Mouse (Mus musculus): Measurements from ENCODE around the gene Ttll6. TPM values are rescaled to one million over a fixed set of nuclear protein-coding genes. Genes with fewer than 3 reads are reported as not detected.

The Ttll6 gene
- not detected in 2 replicates for total RNA-seq (2023)

DNA sequence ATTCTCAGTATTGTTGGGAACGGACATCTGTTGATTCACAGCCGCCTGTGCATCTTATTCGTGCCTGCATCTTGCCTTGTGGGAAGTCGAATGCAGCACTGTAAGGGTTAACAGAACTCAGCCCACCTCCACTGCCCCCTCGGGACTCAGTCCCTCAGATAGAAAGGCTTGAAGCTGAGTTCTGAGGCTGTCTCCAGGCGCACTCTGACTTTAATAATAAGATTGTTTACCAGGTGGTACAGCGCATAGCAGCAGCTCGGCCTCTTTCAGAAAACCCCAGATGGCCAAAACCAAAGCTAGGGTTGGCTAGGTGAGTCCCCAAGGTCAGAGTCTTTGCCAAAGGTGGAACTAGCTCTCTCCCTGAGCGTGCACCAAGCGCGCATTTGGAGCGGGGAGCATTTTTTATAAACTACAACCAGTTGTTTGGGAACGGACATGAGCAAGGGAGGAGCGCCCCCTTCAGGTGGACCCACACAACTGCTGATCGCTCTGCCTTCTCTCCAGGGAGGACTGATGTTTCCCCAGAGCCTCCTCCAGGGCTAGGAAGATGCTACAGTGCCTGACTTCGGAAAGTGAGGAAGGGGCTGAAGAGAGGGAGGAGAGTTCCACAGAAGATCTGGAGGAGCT lies at the start of gene Ttll6:
Gene Ttll6, plus strand, starts transcription at position 548 of the 627 bp plus-strand sequence.

DNA sequence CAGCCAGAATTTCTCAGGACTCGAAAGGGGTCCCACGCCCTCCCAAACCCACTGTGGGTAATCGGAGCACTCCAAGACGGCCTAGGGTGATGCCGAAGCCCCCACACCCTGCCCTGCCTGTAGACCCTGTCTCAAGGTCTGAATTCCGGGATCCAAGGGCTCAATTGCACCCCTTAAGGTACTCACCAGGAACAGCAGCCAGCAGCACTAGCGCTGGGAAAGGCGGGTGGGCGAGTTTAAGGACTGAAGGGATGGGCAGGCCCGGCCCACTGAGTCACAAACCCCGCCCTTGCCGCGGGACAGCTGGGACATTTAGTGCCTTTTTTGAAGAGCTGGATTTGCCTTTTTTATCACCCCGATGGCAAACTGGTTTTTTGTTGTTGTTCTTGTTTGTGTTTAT lies 21.8 kb upstream of the Ttll6 start, which contains the start of gene Calcoco2:
Gene Calcoco2, minus strand, starts transcription at position 214 of the 400 bp plus-strand sequence.

DNA sequence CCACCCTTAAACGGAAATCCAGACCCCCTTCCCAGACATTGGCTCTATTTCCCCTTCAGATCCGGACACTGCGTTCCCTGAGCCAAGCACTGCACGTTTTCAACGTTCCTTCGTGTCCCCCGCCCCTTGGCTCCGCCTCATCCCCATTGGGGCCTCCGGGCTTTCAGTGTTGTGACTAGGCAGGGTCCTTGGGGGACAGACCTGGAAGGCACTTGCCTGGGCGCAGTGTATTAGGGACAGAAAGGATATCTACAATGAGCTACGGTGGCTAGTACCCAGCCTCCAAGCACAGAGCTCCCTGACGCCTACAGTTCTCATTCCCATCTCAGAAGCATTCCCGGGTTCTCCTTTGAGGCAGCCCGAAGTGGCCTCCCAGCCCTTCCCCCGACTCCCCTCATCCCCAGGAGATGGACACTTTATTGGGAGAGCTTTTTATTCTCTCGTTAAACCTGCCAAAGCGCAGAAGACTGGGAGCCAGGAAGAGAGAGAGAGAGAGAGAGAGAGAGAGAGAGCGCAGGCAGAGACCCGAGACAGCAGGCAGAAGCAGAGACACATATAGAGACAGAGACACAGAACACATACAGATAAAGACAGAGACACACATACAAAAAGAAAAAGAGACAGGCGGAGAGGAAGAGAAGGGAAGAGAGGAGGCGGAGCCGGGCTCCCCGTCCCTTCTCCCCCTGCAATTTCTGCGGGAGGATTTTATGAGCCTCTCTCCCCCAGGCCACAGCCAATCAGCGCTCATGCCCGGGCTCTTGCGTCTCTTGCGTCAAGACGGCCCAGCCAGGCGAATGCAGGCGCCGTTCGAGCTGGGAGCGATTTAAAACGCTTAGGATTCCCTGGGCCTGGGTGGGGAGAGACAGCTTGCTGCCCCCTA lies 60.2 kb downstream of the Ttll6 start, which contains the start of gene Hoxb13:
Gene Hoxb13, plus strand, starts transcription at position 796 of the 880 bp plus-strand sequence.

Other genes with a start within 250 kb of the Ttll6 start
- not detected in 2 replicates for gene B4galnt2, start 218.9 kb upstream of the Ttll6 start, total RNA-seq (2023)
- gene Igf2bp1, start 127.8 kb upstream of the Ttll6 start, total RNA-seq (2023): not detected in 2 replicates
- not detected in 2 replicates for gene Gip, start 109.2 kb upstream of the Ttll6 start, total RNA-seq (2023)
- 60.6 and 64.6 TPM in 2 replicates for gene Snf8, start 98.9 kb upstream of the Ttll6 start, total RNA-seq (2023)
- gene Ube2z, start 68.4 kb upstream of the Ttll6 start, total RNA-seq (2023): 33.2 and 47.0 TPM in 2 replicates
- 55.7 and 68.4 TPM in 2 replicates for gene Atp5g1, start 58.1 kb upstream of the Ttll6 start, total RNA-seq (2023)
- gene Calcoco2, start 21.8 kb upstream of the Ttll6 start, total RNA-seq (2023): not detected in 2 replicates
- not detected in 2 replicates for gene Hoxb13, start 60.5 kb downstream of the Ttll6 start, total RNA-seq (2023)
- not detected in 2 replicates for gene Hoxb9, start 137.7 kb downstream of the Ttll6 start, total RNA-seq (2023)
- gene Hoxb8, start 148.1 kb downstream of the Ttll6 start, total RNA-seq (2023): not detected in 2 replicates
- gene Hoxb7, start 152.8 kb downstream of the Ttll6 start, total RNA-seq (2023): not detected in 2 replicates
- not detected in 2 replicates for gene Hoxb6, start 158.7 kb downstream of the Ttll6 start, total RNA-seq (2023)
- gene Hoxb5, start 169.6 kb downstream of the Ttll6 start, total RNA-seq (2023): not detected in 2 replicates
- 2.0 and 2.7 TPM in 2 replicates for gene Hoxb4, start 184.5 kb downstream of the Ttll6 start, total RNA-seq (2023)
- 0.51 and 0.98 TPM in 2 replicates for gene Hoxb3, start 189.5 kb downstream of the Ttll6 start, total RNA-seq (2023)
- gene Hoxb2, start 216.7 kb downstream of the Ttll6 start, total RNA-seq (2023): not detected in 2 replicates
- gene Hoxb1, start 232.0 kb downstream of the Ttll6 start, total RNA-seq (2023): 0.51 and 0.75 TPM in 2 replicates

Measured in neutrophil, adult 65 days (primary cell).